Mouse (Mus musculus): ENCODE results near the gene Sh3kbp1.
"Not testable (repeated sequence)": the region's sequence is repeated elsewhere in the genome, so short reads cannot be mapped to it uniquely, and the experiment has no call there.

Sh3kbp1 gene

GRCm38 (mm10) chrX:159626907-159627587 is at the start of gene Sh3kbp1:
Sh3kbp1 (plus strand) TSS chrX:159627272.
- peak; percentile 79 for DNase-seq (ENCODE audit: low spot score)

GRCm38 (mm10) chrX:159584738-159585137 is 42.3 kb upstream of the Sh3kbp1 start:
- DNase-seq (ENCODE audit: low spot score): not testable (repeated sequence)

- no peak for DNase-seq (ENCODE audit: low spot score)
Measured at GRCm38 (mm10) chrX:159591633-159592032, 35.4 kb upstream of the Sh3kbp1 start.

- no peak for DNase-seq (ENCODE audit: low spot score)
Measured at GRCm38 (mm10) chrX:159597502-159597901, 29.6 kb upstream of the Sh3kbp1 start.

GRCm38 (mm10) chrX:159604832-159605231 is 22.2 kb upstream of the Sh3kbp1 start:
- no peak for DNase-seq (ENCODE audit: low spot score)

GRCm38 (mm10) chrX:159606936-159607335 is 20.1 kb upstream of the Sh3kbp1 start:
- no peak for DNase-seq (ENCODE audit: low spot score)

GRCm38 (mm10) chrX:159626208-159626906 is 715 bp upstream of the Sh3kbp1 start:
- DNase-seq (ENCODE audit: low spot score): peak; percentile 11

- DNase-seq (ENCODE audit: low spot score): peak; percentile 40
Measured at GRCm38 (mm10) chrX:159627588-159628566, 805 bp downstream of the Sh3kbp1 start.

GRCm38 (mm10) chrX:159628629-159629028 is 1.6 kb downstream of the Sh3kbp1 start:
- no peak for DNase-seq (ENCODE audit: low spot score)

- DNase-seq (ENCODE audit: low spot score): no peak
Measured at GRCm38 (mm10) chrX:159629203-159629602, 2.1 kb downstream of the Sh3kbp1 start.

GRCm38 (mm10) chrX:159638500-159639227 is 11.6 kb downstream of the Sh3kbp1 start:
- DNase-seq (ENCODE audit: low spot score): no peak

GRCm38 (mm10) chrX:159639991-159640390 is 12.9 kb downstream of the Sh3kbp1 start:
- DNase-seq (ENCODE audit: low spot score): no peak

- no peak for DNase-seq (ENCODE audit: low spot score)
Measured at GRCm38 (mm10) chrX:159645314-159645713, 18.2 kb downstream of the Sh3kbp1 start.

- DNase-seq (ENCODE audit: low spot score): no peak
Measured at GRCm38 (mm10) chrX:159647564-159647963, 20.5 kb downstream of the Sh3kbp1 start.

- no peak for DNase-seq (ENCODE audit: low spot score)
Measured at GRCm38 (mm10) chrX:159648598-159648997, 21.5 kb downstream of the Sh3kbp1 start.

- DNase-seq (ENCODE audit: low spot score): no peak
Measured at GRCm38 (mm10) chrX:159650130-159650678, 23.1 kb downstream of the Sh3kbp1 start.

- DNase-seq (ENCODE audit: low spot score): no peak
Measured at GRCm38 (mm10) chrX:159650727-159651126, 23.7 kb downstream of the Sh3kbp1 start.

GRCm38 (mm10) chrX:159671388-159671787 is 44.3 kb downstream of the Sh3kbp1 start:
- no peak for DNase-seq (ENCODE audit: low spot score)

- DNase-seq (ENCODE audit: low spot score): no peak
Measured at GRCm38 (mm10) chrX:159672466-159672865, 45.4 kb downstream of the Sh3kbp1 start.

- DNase-seq (ENCODE audit: low spot score): no peak
Measured at GRCm38 (mm10) chrX:159676242-159676641, 49.2 kb downstream of the Sh3kbp1 start.

- DNase-seq (ENCODE audit: low spot score): no peak
Measured at GRCm38 (mm10) chrX:159677585-159678319, 50.7 kb downstream of the Sh3kbp1 start.
